Mouse (Mus musculus) mouse trophoblast stem cell (cell line): ENCODE data around the gene Hdac1.

Experiments used
- in situ Hi-C, 2 experiments: fragments of 300-500 bp; cut with MseI, MboI; formaldehyde crosslinking; loops; 2 replicates in 1 of 2; 3 replicates in 1 of 2; pipeline ENCODE4 v1.15.1; 2025

The Hdac1 gene

DNA sequence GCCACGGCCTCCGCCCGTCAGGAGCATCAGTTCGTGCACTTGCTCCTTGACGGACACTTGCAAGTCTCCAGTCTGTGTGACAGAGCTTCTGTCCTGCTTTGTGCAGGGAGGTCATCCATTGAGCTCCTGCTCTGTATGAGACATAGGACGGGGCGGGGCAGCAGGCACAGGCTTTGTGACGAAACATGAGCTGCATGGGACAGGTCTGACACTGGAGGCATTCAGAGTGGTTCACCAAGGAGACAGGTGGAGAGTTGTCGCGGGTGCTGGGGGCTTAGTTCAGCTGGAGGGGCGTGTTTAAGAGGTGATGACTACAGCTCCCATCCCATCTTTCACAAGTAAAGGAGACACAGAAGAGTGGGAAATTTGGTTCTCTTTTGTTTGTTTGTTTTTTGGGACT is 66.5 kb downstream of the Hdac1 start:
- in situ Hi-C loops = no loop called here
